21 mouse cellular contexts compared by ENCODE assay signal in the genomic region with DNA sequence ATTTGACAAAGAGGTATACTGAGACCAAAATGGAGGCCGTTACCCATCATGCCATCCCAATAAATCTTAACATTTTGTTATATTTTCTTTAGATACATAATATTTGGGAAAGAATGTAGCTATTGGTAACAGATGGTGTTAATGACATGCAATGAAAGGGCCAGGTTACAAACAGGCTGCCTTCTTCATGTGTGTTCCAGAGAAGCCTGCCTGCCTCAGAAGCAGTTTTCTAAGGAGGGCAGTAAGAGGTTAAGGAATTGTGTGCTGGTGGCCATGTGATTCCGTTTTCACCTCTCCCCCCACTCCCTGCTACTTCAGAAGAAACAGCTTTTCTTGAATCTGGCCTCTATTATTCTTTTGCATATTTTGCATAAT. TPM values are rescaled to one million over a fixed set of nuclear protein-coding genes. Genes with fewer than 3 reads are reported as not detected.
DNase-seq lines count a peak whose midpoint lies in the region; ATAC-seq and TF ChIP-seq lines count a peak whose summit lies in the region.
"Had no signal": no experiment of that assay in that cellular context is flagged by ENCODE, and none has a peak within 500 bp of the region (broad histone marks: within the 10 kb centered on the region; RNA-seq: fewer than 3 reads in every experiment).

No protein-coding gene starts in this region.

- no peaks in the 10 kb centered on the region for H3K4me1 ChIP-seq in forebrain, embryonic 13.5 days
- H3K4me1 ChIP-seq in forebrain, embryonic 12.5 days: no peaks in the 10 kb centered on the region
- H3K4me1 ChIP-seq in forebrain, embryonic 15.5 days: no peaks in the 10 kb centered on the region
- H3K4me1 ChIP-seq in forebrain, embryonic 11.5 days (replicated peaks; ENCODE audit: control insufficient read depth, insufficient read depth, low read length): no peaks in the 10 kb centered on the region
- H3K4me1 ChIP-seq in forebrain, postnatal 0 days (ENCODE audit: insufficient read depth): no peaks in the 10 kb centered on the region
- H3K4me1 ChIP-seq: embryonic facial prominence, embryonic 10.5 days; embryonic facial prominence, embryonic 12.5 days had no signal

- no peak overlapping the region for H3K9ac ChIP-seq in forebrain, embryonic 13.5 days
- H3K9ac ChIP-seq in forebrain, embryonic 12.5 days: no peak overlapping the region
- no peak overlapping the region for H3K9ac ChIP-seq in forebrain, embryonic 15.5 days (replicated peaks)
- no peak overlapping the region for H3K9ac ChIP-seq in forebrain, embryonic 11.5 days (ENCODE audit: low read length)
- no peak overlapping the region for H3K9ac ChIP-seq in forebrain, postnatal 0 days
- H3K9ac ChIP-seq: embryonic facial prominence, embryonic 12.5 days had no signal

- H3K36me3 ChIP-seq in forebrain, embryonic 13.5 days (ENCODE audit: poor library complexity, severe bottlenecking): no peaks in the 10 kb centered on the region
- H3K36me3 ChIP-seq in forebrain, embryonic 12.5 days (replicated peaks): no peaks in the 10 kb centered on the region
- no peaks in the 10 kb centered on the region for H3K36me3 ChIP-seq in forebrain, embryonic 15.5 days
- H3K36me3 ChIP-seq in forebrain, embryonic 11.5 days (ENCODE audit: control insufficient read depth, insufficient read depth, low read length): no peaks in the 10 kb centered on the region
- no peaks in the 10 kb centered on the region for H3K36me3 ChIP-seq in forebrain, postnatal 0 days (ENCODE audit: insufficient read depth)
- H3K36me3 ChIP-seq: embryonic facial prominence, embryonic 10.5 days; embryonic facial prominence, embryonic 12.5 days; G1E had no signal

- TF ChIP-seq CTCF in forebrain, postnatal 0 days (IDR thresholded peaks at IDR 0.05; ENCODE audit: low read depth): no peak
- TF ChIP-seq CTCF in gastrocnemius, adult 2 months (IDR thresholded peaks at IDR 0.05): no peak

- no peak overlapping the region for H3K27ac ChIP-seq in forebrain, embryonic 13.5 days
- no peak overlapping the region for H3K27ac ChIP-seq in forebrain, embryonic 12.5 days
- peak overlapping the region; percentile 72 for H3K27ac ChIP-seq in forebrain, embryonic 15.5 days (replicated peaks)
- H3K27ac ChIP-seq in forebrain, embryonic 11.5 days (ENCODE audit: low read depth, low read length): no peak overlapping the region
- H3K27ac ChIP-seq in forebrain, postnatal 0 days (ENCODE audit: low read depth, low read length): peak overlapping the region; percentile 58
- H3K27ac ChIP-seq in gastrocnemius, adult 2 months: no peak overlapping the region
- H3K27ac ChIP-seq: embryonic facial prominence, embryonic 10.5 days; embryonic facial prominence, embryonic 12.5 days had no signal

- ATAC-seq in forebrain, embryonic 13.5 days: peak; percentile 69; the same call in 1 of the 2 replicates
- ATAC-seq in forebrain, embryonic 12.5 days (ENCODE audit: low FRiP score): no peak
- ATAC-seq in forebrain, embryonic 15.5 days (replicated peaks): peak; percentile 85
- no peak for ATAC-seq in forebrain, embryonic 11.5 days (replicated peaks; ENCODE audit: low FRiP score)
- peak; percentile 94 for ATAC-seq in forebrain, postnatal 0 days
- ATAC-seq: activated CD4-positive, CD25-positive, alpha-beta regulatory T cell, adult 4 months; CD4-positive, CD25-positive, alpha-beta regulatory T cell, adult 4 months; Patski had no signal

- intact Hi-C loops in gastrocnemius, adult 2 months (cut with DNase I): no loop called here

- no peak overlapping the region for H3K4me2 ChIP-seq in forebrain, embryonic 13.5 days
- H3K4me2 ChIP-seq in forebrain, embryonic 12.5 days: no peak overlapping the region
- no peak overlapping the region for H3K4me2 ChIP-seq in forebrain, embryonic 15.5 days (replicated peaks)
- H3K4me2 ChIP-seq in forebrain, embryonic 11.5 days (ENCODE audit: low read depth, low read length, severe bottlenecking): no peak overlapping the region
- no peak overlapping the region for H3K4me2 ChIP-seq in forebrain, postnatal 0 days (ENCODE audit: low read depth)
- H3K4me2 ChIP-seq: embryonic facial prominence, embryonic 12.5 days had no signal

- 55% methylated on average over 2 of the region's 2 CpGs for WGBS in forebrain, embryonic 13.5 days
- WGBS in forebrain, embryonic 12.5 days: 66% methylated on average over 2 of the region's 2 CpGs
- WGBS in forebrain, embryonic 15.5 days: 52% methylated on average over 2 of the region's 2 CpGs
- 67% methylated on average over 2 of the region's 2 CpGs for WGBS in forebrain, embryonic 11.5 days
- 48% methylated on average over 2 of the region's 2 CpGs for WGBS in forebrain, postnatal 0 days

- H3K27me3 ChIP-seq in forebrain, embryonic 13.5 days: no peaks in the 10 kb centered on the region
- H3K27me3 ChIP-seq in forebrain, embryonic 12.5 days: no peaks in the 10 kb centered on the region; the same call in 1 of the 2 replicates
- H3K27me3 ChIP-seq in forebrain, embryonic 15.5 days: no peaks in the 10 kb centered on the region
- H3K27me3 ChIP-seq in forebrain, embryonic 11.5 days (ENCODE audit: control insufficient read depth, insufficient read depth, low read length): no peaks in the 10 kb centered on the region
- H3K27me3 ChIP-seq in forebrain, postnatal 0 days (ENCODE audit: insufficient read depth, low read length): no peaks in the 10 kb centered on the region
- H3K27me3 ChIP-seq: CH12.LX; embryonic facial prominence, embryonic 12.5 days had no signal

- no peak overlapping the region for H3K4me3 ChIP-seq in forebrain, embryonic 13.5 days
- no peak overlapping the region for H3K4me3 ChIP-seq in forebrain, embryonic 12.5 days (replicated peaks)
- H3K4me3 ChIP-seq in forebrain, embryonic 15.5 days: no peak overlapping the region
- H3K4me3 ChIP-seq in forebrain, embryonic 11.5 days (ENCODE audit: low read depth, low read length): no peak overlapping the region
- H3K4me3 ChIP-seq in forebrain, postnatal 0 days (ENCODE audit: low read depth, low read length): no peak overlapping the region
- no peak overlapping the region for H3K4me3 ChIP-seq in gastrocnemius, adult 2 months
- H3K4me3 ChIP-seq: embryonic facial prominence, embryonic 10.5 days; embryonic facial prominence, embryonic 12.5 days had no signal

- no peaks in the 10 kb centered on the region for H3K9me3 ChIP-seq in forebrain, embryonic 13.5 days (replicated peaks)
- H3K9me3 ChIP-seq in forebrain, embryonic 12.5 days: no peaks in the 10 kb centered on the region
- H3K9me3 ChIP-seq in forebrain, embryonic 15.5 days: no peaks in the 10 kb centered on the region
- H3K9me3 ChIP-seq in forebrain, embryonic 11.5 days (ENCODE audit: control insufficient read depth, low read length): no peaks in the 10 kb centered on the region
- H3K9me3 ChIP-seq in forebrain, postnatal 0 days (ENCODE audit: low read length): no peaks in the 10 kb centered on the region
- H3K9me3 ChIP-seq: embryonic facial prominence, embryonic 10.5 days; embryonic facial prominence, embryonic 12.5 days; G1E had no signal

- no peak for DNase-seq in forebrain, embryonic 11.5 days (ENCODE audit: low spot score)
- DNase-seq in forebrain, postnatal 0 days: peak; percentile 52
- no peak for DNase-seq in gastrocnemius, adult 2 months
- DNase-seq: adrenal gland, adult 8-10 months; adrenal gland, postnatal 25 days; B cell, adult 2 months; cerebellum, adult 11-12 months; cerebellum, adult 2 months; cerebellum, adult 9-10 months; cerebellum, postnatal 10 days; cerebellum, postnatal 25 days had no signal

RNA-seq across cellular contexts. Expression of gene Slc1a1, which starts 27.4 kb away (rescaled TPM):
- polyA plus RNA-seq in forebrain, embryonic 13.5 days (2015; fragmentation: Nextera tagmentation; extraction: Ambion mirVana): 10.1 and 10.7 TPM in 2 replicates
- 2.4 and 2.8 TPM in 2 replicates for polyA plus RNA-seq in forebrain, embryonic 12.5 days (2016; fragmentation: Nextera tagmentation; extraction: Ambion mirVana)
- polyA plus RNA-seq in forebrain, embryonic 15.5 days (2015; fragmentation: Nextera tagmentation; extraction: Ambion mirVana): 34.1 TPM in 2 replicates
- polyA plus RNA-seq in forebrain, embryonic 11.5 days (2014; fragmentation: Nextera tagmentation; extraction: Ambion mirVana): 0.71 and 0.98 TPM in 2 replicates
- total RNA-seq in forebrain, postnatal 0 days (2014; rRNA removed): 74.2 and 78.0 TPM in 2 replicates
- polyA plus RNA-seq in forebrain, postnatal 0 days (2015; fragmentation: Nextera tagmentation; extraction: Ambion mirVana): 34.9 and 49.2 TPM in 2 replicates
- 1 to 10 TPM; 1.3 to 4.2 TPM for total RNA-seq in gastrocnemius, adult 2 months (2021)
- polyA plus RNA-seq: activated CD4-positive, CD25-positive, alpha-beta regulatory T cell, adult 4 months; G1E had no signal

Comparison
In these comparisons a context has a peak if more than half of its experiments do, and no peak if none do; other contexts are left out.
1. ATAC-seq: peak in forebrain, embryonic 13.5 days (single experiment), forebrain, embryonic 15.5 days (single experiment) and forebrain, postnatal 0 days (single experiment); none in forebrain, embryonic 12.5 days (single experiment) and forebrain, embryonic 11.5 days (single experiment).
2. H3K27ac ChIP-seq: peak in forebrain, embryonic 15.5 days (single experiment) and forebrain, postnatal 0 days (single experiment); none in forebrain, embryonic 13.5 days (single experiment), forebrain, embryonic 12.5 days (single experiment), forebrain, embryonic 11.5 days (single experiment) and gastrocnemius, adult 2 months (single experiment).